Mouse (Mus musculus): ENCODE results near the gene Cadps.

DNA sequence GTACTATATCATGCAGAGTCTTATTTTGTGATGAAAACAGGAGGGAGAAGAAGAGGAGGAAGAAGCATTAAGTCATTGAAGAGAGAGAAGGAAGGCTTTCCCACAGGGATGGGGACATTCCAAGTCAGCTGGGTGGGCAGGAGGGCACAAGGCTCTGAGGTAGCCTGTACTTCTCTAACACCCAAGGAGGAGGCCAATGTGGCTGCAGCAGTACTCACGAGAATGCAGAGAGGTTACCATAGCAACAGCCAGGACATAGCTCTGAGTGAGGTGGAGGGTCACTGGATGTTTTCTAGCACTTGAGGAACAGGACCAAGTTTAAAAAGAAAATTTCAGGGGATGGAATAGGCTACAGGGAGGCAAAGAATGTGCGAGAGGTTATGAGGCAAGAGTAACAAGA is 281.1 kb downstream of the Cadps start:
- TF ChIP-seq ZMIZ1 (IDR thresholded peaks at IDR 0.05; ENCODE audit: low read depth, low read length) = no peak
- no peak for TF ChIP-seq CTCF (conservative IDR thresholded peaks at IDR 0.05 in 1 of 2, IDR thresholded peaks at IDR 0.05 in 1 of 2; ENCODE audit: low read depth in 2 of 2, low read length in 2 of 2)
- TF ChIP-seq POLR2A (IDR thresholded peaks at IDR 0.05; ENCODE audit: low read depth, low read length) = no peak
- TF ChIP-seq NRF1 (IDR thresholded peaks at IDR 0.05; ENCODE audit: low read depth, low read length) = no peak
- no peak for TF ChIP-seq POLR2AphosphoS2 (IDR thresholded peaks at IDR 0.05; ENCODE audit: low read depth, low read length)
- TF ChIP-seq JUND (conservative IDR thresholded peaks at IDR 0.05; ENCODE audit: low read depth, low read length) = no peak
- TF ChIP-seq ETS1 (conservative IDR thresholded peaks at IDR 0.05; ENCODE audit: low read depth, low read length) = no peak
- no peak for TF ChIP-seq ELF1 (IDR thresholded peaks at IDR 0.05; ENCODE audit: low read depth, low read length)
- no peak for TF ChIP-seq PAX5 (IDR thresholded peaks at IDR 0.05; ENCODE audit: low read length)
- TF ChIP-seq NELFE (IDR thresholded peaks at IDR 0.05; ENCODE audit: low read depth, low read length) = no peak
- no peak for TF ChIP-seq ZNF384 (IDR thresholded peaks at IDR 0.05; ENCODE audit: low read depth, low read length)
